Mouse (Mus musculus) thymus, postnatal 0 days (tissue): ENCODE data around the gene Ptpn23. TPM values are rescaled to one million over a fixed set of nuclear protein-coding genes. Genes with fewer than 3 reads are reported as not detected.
"Not testable (repeated sequence)": the region's sequence is repeated elsewhere in the genome, so short reads cannot be mapped to it uniquely, and the experiment has no call there.

Experiments
- DNase-seq: peaks from one replicate; pipeline ENCODE4 v3.0.0-alpha.2; 2015; ENCODE audit warnings: low spot score
- polyA plus RNA-seq: library from polyadenylated mRNA; unstranded; fragments of >200 nt; fragmentation: Nextera tagmentation; extraction: Ambion mirVana; gene quantifications from 2 replicates; pipeline ENCODE4 v1.2.1, GENCODE M21; 2015

The Ptpn23 gene
- polyA plus RNA-seq, 1 experiment from 2014 or later, result 8.9 TPM

DNA sequence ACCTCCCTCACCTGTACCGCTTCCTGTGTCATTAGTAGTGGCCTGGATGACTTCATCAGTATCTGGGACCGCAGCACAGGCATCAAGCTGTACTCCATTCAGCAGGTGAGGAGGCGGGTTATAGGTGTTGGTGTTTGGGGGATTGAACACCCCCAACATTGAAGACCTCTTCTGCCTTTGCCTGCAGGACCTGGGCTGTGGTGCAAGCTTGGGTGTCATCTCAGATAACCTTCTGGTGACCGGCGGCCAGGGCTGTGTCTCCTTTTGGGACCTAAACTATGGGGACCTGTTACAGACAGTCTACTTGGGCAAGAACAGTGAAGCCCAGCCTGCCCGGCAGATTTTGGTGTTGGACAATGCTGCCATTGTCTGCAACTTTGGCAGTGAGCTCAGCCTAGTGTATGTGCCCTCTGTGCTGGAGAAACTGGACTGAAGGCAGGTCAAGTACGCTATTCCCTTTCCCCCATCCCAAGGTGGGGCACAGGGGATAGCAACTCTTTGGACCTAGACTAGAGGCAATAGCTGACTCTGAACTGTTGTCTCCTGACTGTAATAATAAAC is 23.6 kb downstream of the Ptpn23 start:
- no peak for DNase-seq

DNA sequence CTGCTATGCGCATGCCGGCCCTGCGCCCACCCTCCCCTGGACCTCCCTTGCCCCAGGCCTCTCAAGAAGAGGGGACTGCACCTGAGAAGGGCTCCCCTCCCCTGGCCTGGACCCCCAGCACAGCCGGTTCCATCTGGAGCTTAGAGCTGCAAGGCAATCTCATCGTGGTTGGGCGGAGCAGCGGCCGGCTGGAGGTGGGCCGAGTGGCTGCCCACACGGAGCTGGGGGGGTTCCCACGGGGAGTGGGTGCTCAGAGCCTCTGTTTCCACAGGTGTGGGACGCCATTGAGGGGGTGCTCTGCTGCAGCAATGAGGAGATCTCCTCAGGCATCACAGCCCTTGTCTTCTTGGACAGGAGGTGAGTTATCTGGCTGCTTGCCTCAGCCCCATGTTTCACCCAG is 26.7 kb downstream of the Ptpn23 start:
- no peak for DNase-seq

- DNase-seq, result no peak
Measured at GRCm38 (mm10) chr9:110380662-110381061, 27.4 kb downstream of the Ptpn23 start.

DNA sequence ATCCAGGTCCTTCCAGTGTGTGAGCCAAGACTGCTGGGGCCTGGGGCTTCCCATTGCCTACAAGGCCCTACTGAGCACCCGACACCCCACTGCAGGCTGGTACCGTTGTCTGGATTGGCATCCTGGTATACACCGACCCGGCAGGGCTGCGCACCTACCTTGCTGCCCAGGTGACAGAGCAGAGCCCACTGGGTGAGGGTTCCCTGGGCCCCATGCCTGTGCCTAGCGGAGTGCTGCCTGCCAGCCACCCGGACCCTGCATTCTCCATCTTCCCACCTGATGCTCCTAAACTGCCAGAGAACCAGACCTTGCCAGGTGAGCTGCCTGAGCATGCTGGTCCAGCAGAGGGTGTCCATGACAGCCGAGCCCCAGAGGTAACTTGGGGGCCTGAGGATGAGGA is 28.7 kb downstream of the Ptpn23 start:
- no peak for DNase-seq

- not testable (repeated sequence) for DNase-seq
Measured at GRCm38 (mm10) chr9:110377655-110378054, 30.4 kb downstream of the Ptpn23 start.

GRCm38 (mm10) chr9:110375668-110376067 is 32.3 kb downstream of the Ptpn23 start:
- DNase-seq, result no peak

DNA sequence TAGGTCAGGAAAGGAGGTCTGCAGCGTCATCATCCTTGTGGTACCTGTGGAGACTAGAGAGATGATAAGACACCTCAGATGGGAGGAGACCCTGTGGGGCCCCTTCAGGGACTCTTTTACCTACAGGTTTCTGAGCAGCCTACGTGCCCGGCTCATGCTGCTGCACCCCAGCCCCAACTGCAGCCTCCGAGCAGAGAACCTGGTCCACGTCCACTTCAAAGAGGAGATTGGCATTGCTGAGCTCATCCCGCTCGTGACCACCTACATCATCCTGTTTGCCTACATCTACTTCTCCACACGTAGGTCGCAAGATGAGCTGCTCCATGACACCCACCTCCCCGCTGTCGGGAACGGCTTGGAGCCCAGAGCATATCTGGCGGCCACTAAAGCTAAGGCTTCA is 34.1 kb downstream of the Ptpn23 start:
- no peak for DNase-seq

- DNase-seq, result no peak
Measured at GRCm38 (mm10) chr9:110369860-110370259, 38.2 kb downstream of the Ptpn23 start.

- no peak for DNase-seq
Measured at GRCm38 (mm10) chr9:110366746-110367145, 41.3 kb downstream of the Ptpn23 start.

GRCm38 (mm10) chr9:110362337-110362736 is 45.7 kb downstream of the Ptpn23 start:
- no peak for DNase-seq

DNA sequence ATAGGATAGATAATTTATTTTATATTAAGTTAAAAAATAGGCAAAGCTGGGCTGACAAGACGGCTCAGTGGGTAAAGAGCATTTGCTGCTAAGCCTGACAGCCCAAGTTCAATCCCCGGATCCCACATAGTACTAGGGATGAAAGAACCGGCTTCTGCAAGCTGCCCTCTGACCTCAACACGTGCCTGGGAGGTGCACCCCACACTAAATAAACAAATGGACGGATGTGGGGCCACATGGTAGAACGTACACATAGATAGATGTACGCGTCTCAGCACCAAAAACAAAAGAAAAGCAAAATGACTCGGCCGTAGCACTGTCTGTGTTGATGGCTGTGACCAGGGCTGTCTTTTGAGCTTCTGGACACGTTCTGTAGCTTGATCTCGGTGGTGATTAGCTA is 46.7 kb downstream of the Ptpn23 start:
- DNase-seq, result no peak

DNA sequence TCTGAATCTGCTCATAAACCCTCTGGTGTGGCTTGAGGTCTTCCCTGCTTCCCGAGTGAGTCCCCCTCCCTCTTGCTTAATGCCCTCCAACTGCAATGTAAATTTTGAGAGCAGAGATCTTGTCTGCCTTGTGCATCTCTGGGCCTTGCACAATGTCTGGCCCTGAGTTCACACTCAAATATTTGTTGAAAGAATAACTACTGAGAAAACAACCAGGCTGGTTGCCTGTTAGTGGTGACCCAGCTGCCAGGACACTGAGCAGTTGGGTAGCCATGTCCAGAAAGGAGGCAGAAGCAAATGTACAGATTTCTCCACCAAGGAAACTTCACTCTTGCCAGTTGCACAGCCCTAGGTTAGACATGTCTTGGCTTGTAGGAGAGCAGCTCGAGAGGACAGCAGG is 49.7 kb downstream of the Ptpn23 start:
- DNase-seq, result no peak

DNA sequence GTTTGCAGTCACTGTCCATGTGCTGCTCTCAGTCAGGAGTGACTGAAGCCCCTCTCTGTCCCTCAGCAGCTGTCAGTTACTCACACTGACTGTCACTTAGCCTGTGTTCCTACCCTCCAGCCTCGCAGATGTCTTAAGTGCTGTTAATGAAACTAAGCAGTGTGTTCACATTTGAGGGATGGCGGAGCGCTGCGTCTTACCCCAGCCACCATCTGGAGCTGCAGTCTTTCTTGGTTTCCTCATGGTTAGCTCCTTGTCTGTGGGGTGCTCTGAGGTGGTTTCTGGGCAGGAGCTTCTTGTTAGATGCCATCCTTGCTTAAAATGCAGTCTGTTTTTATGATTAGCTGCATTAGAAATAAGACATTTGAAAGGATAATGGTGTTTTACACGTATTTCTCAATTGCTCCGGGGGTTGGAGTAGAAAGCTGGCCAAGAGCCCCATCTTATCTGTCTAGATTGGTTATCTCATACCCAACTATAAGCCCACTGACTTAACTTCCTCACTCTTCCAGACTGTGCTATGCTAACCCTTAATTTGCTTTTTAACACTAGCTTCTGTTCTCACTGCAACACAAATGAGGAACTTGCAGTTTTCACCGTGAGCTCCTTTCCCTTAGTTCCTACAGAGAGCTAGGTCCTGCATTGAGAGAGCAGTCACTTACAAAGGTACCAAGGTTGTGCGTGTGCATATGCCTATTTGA is 55.9 kb downstream of the Ptpn23 start:
- DNase-seq, result peak; percentile 44

DNA sequence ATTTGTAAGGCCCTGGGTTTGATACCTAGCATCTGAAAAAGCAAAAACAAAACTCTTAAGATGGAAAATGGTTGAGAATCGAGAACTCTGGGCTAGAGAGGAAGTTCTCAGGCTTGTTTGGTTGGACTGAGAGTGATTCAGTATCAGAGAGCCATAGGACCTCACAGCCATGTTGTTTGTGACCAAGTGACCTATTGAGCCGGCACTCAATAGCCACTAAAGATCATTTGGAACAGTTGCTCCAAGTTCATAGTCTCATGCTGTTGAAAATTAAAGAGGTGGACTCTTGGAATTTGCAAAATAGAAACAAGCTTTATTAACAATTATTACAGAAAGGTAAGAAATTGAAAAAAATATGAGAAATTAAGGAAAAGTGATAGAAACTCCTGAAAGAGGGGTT is 56.7 kb downstream of the Ptpn23 start:
- DNase-seq, result no peak

- no peak for DNase-seq
Measured at GRCm38 (mm10) chr9:110350612-110351011, 57.4 kb downstream of the Ptpn23 start.

- DNase-seq, result no peak
Measured at GRCm38 (mm10) chr9:110350188-110350587, 57.8 kb downstream of the Ptpn23 start.

- no peak for DNase-seq
Measured at GRCm38 (mm10) chr9:110348899-110349298, 59.1 kb downstream of the Ptpn23 start.

DNA sequence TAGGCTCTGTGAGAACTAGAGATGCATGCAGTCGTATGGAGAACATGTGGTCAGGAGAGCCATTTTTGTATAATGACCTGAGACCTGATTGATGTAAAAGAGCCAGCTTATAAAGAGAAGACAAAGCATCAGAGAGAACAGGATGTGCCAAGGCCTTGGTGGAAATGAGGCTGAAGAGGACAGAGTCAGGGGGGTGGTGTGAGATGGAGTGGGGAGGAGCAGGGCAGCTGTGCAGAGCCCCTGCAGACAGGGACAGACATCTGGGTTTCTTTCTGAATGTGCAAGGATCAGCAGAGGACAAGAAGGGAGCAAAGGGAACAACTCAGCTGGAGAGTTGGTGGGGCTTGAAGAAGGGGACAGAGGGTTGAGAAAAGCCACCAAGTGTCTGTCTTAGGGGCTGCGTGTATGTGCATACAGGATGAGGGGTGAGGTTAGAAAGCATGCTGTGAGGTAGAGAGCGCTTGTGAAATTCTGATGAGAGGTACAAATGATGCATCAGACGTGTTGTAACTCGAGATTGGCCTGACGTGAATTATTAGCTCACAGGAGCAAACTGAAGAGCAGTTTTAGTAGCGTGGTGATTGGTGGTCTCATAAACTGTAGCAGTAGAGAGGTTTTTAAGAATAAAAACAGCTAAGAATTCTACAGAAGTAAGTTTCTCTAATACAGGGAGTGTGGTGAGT is 62.8 kb downstream of the Ptpn23 start:
- no peak for DNase-seq

- DNase-seq, result no peak
Measured at GRCm38 (mm10) chr9:110343805-110344204, 64.2 kb downstream of the Ptpn23 start.

DNA sequence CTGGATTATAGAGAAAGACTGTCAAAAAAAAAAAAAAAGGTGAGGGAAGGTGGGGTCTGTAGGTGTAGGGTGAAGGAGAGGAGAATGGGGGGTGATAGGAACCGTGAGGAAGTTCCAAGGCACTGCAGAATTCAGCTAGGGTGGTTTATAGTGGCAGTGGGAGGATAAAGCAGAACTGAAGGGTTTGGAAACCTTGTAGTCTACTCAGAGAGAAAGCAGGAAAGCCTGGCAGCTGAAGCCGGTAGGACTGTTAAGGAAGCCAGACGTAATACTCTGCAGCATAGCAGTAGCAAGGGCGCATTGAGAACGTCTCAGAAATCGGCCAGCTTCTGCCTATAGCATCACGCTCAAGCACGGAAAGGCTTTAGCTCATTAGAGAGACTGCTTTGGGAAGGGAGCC is 66.0 kb downstream of the Ptpn23 start:
- DNase-seq, result no peak

GRCm38 (mm10) chr9:110340037-110340750 is 67.8 kb downstream of the Ptpn23 start:
- no peak for DNase-seq
